Mouse (Mus musculus): Measurements from ENCODE around the gene Fam174a.

Fam174a gene

DNA sequence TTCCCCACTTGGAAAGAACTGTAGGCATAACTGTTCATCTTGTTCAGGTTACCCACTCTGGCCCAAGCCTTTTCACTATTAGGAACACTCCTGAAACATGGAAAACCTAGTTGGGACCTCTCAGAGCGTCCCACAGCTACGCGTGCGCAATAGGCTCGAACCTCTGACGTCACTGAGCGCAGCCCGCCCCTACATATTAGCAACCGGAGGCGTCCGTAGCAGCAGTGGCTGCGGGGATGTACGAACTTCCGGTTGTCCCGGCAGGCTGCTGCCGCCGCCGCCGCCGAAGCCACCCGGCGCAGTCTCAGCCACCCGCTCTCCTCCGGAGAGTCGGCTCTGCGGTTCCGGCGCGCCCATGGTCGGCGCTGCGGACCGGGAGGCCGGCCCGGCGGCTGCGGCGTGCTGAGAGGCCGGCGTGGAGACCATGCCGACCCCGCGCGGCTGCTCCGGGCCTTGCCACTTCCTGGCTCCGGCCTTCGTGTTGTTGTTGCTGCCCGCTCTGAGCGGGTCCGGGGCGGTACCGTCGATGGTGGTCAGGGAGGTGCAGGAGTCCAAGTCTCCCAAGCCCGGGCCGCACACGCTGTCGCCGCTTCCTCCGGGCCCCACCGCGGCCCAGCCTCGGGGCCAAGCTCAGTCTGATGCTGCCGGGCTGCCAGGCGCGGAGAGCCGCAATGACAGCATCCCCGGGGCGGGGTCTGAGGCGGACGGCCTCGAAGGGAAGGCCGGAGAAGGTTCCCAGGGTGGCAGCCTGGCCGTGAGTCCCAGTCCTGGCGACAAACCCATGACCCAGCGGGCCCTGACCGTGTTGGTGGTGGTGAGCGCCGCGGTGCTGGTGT lies at the start of gene Fam174a:
Fam174a (plus strand) TSS at position 231 of the 836 bp plus-strand sequence.
- peak; percentile 89 for DNase-seq (ENCODE audit: low spot score)

GRCm38 (mm10) chr1:95263843-95264242 lies 49.6 kb upstream of the Fam174a start:
- no peak for DNase-seq (ENCODE audit: low spot score)

DNA sequence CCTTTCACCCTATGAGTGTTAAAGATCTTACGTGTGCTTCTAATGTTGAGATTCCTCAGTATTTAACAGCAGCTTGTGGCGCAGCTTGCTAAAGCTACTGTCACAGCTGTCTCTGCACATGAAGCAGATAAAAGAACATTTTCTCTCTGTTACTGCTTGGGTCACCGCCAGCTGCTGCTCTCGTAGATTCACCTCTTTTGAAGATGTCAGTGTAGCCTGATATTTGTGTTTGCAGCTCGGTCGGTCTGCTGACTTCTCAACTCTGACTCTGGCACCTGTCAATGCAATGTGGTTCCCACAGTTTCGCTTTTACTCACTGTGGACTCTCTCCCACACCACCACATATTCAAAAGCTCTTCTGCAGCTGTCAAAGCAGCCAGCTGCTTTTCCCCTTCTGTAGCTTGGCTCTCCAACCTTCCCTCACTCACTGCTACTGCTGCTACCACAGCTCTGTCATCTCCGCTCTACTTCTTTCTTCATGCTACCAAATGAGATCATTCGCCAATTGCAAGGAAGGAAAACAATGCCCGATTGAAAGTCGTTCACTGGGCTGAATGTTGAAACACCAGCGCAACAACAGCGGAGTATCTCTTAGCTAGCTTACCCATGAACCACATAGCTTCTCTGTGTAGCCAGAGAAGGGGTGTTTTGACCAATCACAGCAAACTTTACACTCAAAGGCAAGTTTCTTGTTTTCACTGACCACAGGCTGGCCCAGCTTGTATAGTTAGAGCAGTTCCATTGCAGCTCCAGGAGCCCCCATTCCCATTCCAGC lies 45.3 kb upstream of the Fam174a start:
- DNase-seq (ENCODE audit: low spot score) = no peak

- DNase-seq (ENCODE audit: low spot score) = no peak
These were observed 40.1 kb upstream of the Fam174a start for GRCm38 (mm10) chr1:95273321-95273720.

GRCm38 (mm10) chr1:95308324-95308723 lies 5.1 kb upstream of the Fam174a start:
- no peak for DNase-seq (ENCODE audit: low spot score)

GRCm38 (mm10) chr1:95314229-95314555 lies 769 bp downstream of the Fam174a start:
- no peak for DNase-seq (ENCODE audit: low spot score)

DNA sequence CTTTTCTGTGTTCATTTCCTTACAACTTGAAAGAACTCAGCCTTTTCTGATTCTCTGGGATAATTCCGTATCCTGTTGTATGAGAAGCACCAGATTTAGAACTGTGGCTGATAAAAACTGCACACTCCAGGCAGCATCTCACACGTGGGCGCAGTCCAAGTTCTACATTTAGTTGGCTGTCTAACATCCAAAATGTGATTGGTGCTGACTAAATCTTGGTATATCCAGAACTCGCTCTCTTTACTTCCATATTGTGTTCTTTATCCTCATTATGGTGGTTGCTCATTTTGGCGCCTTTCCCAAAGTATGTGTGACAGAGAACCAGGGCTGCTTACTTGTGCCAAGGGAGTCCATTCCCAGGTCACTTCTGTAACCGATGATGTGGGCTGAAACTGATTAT lies 2.6 kb downstream of the Fam174a start:
- DNase-seq (ENCODE audit: low spot score) = no peak

- DNase-seq (ENCODE audit: low spot score) = no peak
These were observed 8.8 kb downstream of the Fam174a start for GRCm38 (mm10) chr1:95322219-95322618.

GRCm38 (mm10) chr1:95323004-95323403 lies 9.6 kb downstream of the Fam174a start:
- no peak for DNase-seq (ENCODE audit: low spot score)

DNA sequence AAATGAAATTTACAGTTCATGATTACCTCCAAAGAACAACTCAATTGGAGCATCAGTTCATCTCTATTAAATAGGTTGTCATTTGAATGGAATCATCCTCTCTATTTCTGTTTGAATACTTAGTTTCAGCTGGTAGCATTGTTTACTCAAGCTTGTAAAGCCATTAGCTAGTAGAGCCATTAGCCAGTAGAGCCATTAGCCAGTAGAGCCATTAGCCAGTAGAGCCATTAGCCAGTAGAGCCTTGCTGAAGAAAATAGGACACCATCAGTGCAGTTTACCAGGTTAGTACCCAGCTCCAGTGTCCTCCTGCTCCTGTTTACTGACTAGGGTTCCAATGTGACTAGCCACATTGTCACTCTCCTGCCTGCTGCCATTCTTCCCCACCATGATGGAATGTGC lies 13.4 kb downstream of the Fam174a start:
- no peak for DNase-seq (ENCODE audit: low spot score)

DNA sequence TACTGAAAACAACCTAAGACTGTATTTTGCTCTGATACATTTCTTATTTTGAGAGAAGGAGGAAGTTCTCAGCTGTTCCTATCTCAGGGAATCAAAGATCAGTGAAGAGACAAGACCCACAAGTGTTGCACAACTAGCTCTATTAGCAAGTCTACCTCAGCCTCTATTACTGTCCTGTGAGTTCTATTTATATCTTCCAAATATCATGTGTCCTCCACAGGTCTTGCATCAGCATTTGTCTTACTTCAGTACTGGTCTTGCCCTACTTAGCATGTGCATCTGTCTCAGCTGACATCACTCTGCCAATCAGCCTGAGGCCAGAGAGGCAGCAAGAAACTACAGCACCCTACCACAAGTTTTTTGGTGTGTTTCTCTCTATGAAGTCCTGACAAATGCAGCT lies 26.2 kb downstream of the Fam174a start:
- DNase-seq (ENCODE audit: low spot score) = no peak

DNA sequence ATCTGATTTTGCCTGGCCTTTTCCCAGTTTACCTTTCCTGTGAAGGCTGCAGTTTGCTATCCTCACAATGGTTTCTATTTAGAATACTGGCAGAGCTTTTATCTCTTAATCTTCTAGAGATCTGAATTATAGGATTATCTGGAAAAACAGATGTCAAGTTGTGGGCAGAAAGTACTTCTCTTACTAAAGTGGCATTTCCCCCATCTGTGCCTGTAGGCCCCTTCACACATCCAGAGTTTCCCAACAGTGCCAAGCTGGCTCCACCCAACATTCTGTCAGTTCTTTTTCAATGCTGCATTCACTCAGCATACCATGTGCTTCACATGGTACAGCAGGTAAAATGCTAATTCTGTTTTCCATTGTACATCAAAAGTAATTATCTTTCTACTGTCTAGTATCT lies 28.8 kb downstream of the Fam174a start:
- DNase-seq (ENCODE audit: low spot score) = no peak

DNA sequence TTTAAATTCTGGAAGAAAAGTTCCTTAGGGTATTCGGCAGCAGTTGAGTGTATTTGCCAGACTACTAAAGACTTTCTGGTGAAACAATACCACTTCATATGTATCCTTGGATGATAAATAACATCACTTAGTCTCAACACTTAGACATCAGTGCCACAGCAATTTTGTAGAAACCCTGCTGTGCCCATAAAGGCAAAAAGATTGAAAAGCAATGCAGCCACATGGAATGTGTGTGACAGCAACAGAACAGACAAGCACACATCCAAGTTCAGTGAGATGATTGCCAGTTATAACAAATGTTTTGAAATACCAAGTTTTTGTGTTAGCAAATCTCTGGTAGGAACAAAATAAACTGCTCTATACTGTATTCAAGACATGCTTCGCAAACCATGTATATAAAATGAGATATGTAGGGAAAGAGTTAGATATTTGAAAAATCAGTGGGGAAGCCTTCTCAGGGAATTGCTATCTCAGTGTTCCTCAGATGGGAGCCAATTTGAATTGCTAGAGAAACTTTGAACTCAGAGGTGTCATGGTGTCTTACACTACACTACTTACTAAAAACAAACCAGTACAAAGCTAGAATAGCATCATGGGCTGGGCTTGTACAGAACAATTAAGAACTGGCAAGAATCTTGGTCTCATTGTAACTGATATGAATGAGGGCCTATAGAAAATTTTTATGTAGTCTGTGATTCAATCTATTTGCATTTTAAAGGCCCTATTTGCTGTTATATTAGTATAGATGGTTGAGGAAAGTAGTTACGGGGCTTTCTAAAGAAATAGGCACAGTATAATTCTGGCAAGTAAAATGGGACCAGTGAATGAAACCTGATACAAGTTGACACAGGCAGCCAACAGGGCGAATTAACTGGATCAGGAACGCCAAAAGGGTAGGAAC lies 30.4 kb downstream of the Fam174a start:
- DNase-seq (ENCODE audit: low spot score) = no peak

- no peak for DNase-seq (ENCODE audit: low spot score)
These were observed 40.7 kb downstream of the Fam174a start for GRCm38 (mm10) chr1:95354146-95354545.

GRCm38 (mm10) chr1:95356904-95357303 lies 43.5 kb downstream of the Fam174a start:
- no peak for DNase-seq (ENCODE audit: low spot score)

DNA sequence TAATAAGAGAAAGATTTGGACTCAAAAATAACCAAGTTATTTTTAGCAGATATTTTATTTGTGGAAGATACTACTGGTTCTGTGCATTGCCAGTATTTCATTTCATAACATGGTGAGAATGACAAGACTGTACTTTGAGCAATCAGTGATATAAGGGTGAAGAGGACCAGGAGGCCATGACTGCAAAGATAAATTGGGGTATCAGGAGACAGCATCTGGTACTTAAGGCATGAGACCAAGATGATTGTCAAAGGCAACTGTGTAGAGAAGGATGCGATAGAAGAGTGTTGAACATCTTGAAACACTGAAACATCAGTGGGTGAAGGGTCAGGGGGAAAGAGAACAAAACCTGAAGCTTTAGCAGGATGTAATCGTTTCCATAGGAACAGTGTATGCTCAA lies 50.3 kb downstream of the Fam174a start:
- DNase-seq (ENCODE audit: low spot score) = no peak

DNA sequence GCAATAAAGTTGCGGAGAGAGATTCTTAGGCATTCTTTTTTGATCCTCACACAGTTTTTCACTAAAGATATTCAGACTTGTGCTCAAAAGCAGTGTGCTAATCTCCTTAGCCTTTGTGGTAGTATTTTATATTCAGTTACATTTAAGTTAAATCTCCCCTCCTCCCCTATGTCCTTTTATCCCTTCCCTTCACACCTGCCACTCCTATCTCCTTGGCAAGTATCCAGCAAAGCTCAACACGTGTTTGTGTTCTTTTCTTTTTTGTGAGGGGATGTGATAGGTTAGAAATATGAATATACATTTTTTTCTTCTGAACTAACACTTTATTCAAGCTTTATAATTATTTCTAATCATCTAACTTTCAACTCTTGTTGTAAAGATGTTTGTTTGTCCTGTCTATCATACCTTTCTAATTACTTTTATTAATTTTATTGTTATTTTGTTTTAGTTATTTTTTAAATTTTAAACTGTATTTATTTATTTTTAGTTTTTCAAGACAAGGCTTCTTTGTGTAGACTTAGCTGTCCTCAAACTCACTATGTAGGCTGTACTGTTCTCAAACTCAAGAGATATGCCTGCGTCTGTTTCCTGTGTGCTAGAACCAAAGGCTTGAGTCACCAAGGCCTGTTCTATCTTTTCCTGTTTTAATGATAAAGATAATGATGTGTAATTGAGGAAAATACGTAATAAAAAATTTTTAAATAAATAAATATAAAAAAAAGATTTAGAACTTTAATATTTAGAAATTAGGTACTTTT lies 53.4 kb downstream of the Fam174a start:
- DNase-seq (ENCODE audit: low spot score) = no peak

DNA sequence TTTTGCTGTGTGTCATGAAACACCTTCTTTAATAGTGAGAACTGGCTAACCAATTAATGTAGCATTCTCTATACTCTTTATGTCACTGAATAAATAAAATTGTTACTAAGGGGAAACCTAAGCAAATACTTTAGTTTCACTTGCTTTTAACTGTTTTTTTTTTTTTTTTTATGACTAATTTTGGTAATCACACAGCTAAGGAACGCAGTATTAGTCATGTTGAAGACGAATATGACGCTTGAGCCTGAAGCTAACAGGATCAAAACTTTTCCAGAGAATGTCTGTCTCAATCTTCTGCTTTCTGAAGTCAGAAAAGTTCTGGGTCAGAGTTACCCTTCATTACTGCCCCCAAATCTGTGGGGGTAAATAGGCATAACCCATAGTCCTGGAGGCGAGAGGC lies 54.3 kb downstream of the Fam174a start:
- DNase-seq (ENCODE audit: low spot score) = no peak

DNA sequence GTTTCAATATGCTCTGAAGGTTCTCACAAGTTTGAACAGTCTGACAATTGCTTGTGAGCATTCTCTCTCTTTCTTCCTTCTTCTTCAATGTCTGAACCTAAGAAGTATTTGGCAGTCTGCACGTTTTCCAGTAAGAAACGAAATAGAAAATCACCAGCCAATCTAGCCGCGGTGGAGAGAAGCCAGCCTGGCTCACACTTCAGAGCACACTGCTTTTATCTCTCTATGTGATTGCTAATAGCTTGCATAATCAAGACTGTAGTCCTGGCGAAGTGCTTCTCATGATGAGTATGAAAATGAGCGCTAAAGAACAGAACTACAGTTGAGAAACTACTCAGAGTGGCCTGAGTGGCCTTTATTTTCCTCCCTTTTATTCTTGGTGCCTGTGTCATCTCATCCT lies 62.0 kb downstream of the Fam174a start:
- DNase-seq (ENCODE audit: low spot score) = no peak

DNA sequence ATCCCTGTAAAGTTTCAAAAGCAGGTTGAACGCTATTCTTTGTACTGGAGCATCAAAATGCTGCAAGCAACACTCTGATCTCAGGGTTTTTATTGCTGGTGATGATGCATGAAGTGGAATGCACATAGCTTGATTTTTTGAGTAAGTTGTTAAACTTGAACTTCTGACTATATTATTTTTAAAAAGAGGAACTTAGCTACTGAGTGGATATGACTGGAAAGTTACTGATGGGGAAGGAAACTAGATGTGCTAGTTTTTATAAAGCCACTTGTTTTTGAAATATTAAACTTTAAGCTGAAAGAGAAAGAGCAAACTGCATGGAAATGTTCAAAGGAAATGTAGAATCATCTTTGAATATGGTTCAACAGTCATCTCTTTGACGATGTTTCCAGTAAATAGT lies 67.6 kb downstream of the Fam174a start:
- no peak for DNase-seq (ENCODE audit: low spot score)

Measured in urinary bladder, postnatal 25 days (tissue).